Comparison of ENCODE assay signal across 18 mouse cellular contexts in genomic region chr17:7538402-7539087, GRCm38 (mm10).
DNase-seq lines count a peak whose midpoint lies in the region; ATAC-seq and TF ChIP-seq lines count a peak whose summit lies in the region.
"Had no signal": no experiment of that assay in that cellular context is flagged by ENCODE, and none has a peak within 500 bp of the region (broad histone marks: within the 10 kb centered on the region; RNA-seq: fewer than 3 reads in every experiment).

No protein-coding gene starts in this region.

- ATAC-seq in heart, embryonic 16.5 days (replicated peaks; ENCODE audit: extremely low read depth, insufficient read depth, low FRiP score): peak; percentile 61
- no peak for ATAC-seq in intestine, embryonic 15.5 days
- ATAC-seq: forebrain, embryonic 15.5 days; liver, postnatal 0 days; midbrain, embryonic 16.5 days had no signal

- intact Hi-C loops in heart, adult 2 months (cut with DNase I): no loop called here

- DNase-seq in heart, adult 2 months: no peak
- peak; percentile 20 for DNase-seq in kidney, postnatal 10 days
- no peak for DNase-seq in kidney, adult 8-10 months
- no peak for DNase-seq in gastrocnemius, postnatal 25 days
- DNase-seq: adrenal gland, postnatal 25 days; cerebellum, adult 18-20 months; cerebellum, postnatal 36 days; liver; liver, postnatal 0 days; thymus, adult 18-20 months had no signal

- H3K27me3 ChIP-seq in heart, embryonic 16.5 days (ENCODE audit: control insufficient read depth, insufficient read depth, low read length): no peaks in the 10 kb centered on the region
- H3K27me3 ChIP-seq in heart, adult 2 months (ENCODE audit: control insufficient read depth, insufficient read depth, low read length): no peaks in the 10 kb centered on the region
- no peaks in the 10 kb centered on the region for H3K27me3 ChIP-seq in ES-Bruce4 (ENCODE audit: control insufficient read depth, insufficient read depth, low read length, poor library complexity, severe bottlenecking)
- H3K27me3 ChIP-seq in intestine, embryonic 15.5 days (replicated peaks): no peaks in the 10 kb centered on the region
- H3K27me3 ChIP-seq: forebrain, embryonic 15.5 days; hindbrain, embryonic 15.5 days; megakaryocyte, embryonic 14.5 days had no signal

- TF ChIP-seq POLR2A in heart, adult 2 months (IDR thresholded peaks at IDR 0.05; ENCODE audit: insufficient read depth, low read depth, low read length): no peak
- TF ChIP-seq POLR2A in ES-Bruce4 (IDR thresholded peaks at IDR 0.05; ENCODE audit: insufficient read depth, low read length): no peak

- TF ChIP-seq EP300 in heart, adult 2 months (IDR thresholded peaks at IDR 0.05; ENCODE audit: insufficient read depth, low read depth, low read length): no peak
- TF ChIP-seq EP300 in ES-Bruce4 (IDR thresholded peaks at IDR 0.05; ENCODE audit: insufficient read depth, low read depth, low read length): no peak

- no peak overlapping the region for H3K9ac ChIP-seq in heart, embryonic 16.5 days (ENCODE audit: low read length)
- no peak overlapping the region for H3K9ac ChIP-seq in heart, adult 2 months (ENCODE audit: low read depth, low read length)
- H3K9ac ChIP-seq in ES-Bruce4 (ENCODE audit: low read depth, poor library complexity, severe bottlenecking): no peak overlapping the region
- no peak overlapping the region for H3K9ac ChIP-seq in intestine, embryonic 15.5 days
- H3K9ac ChIP-seq: forebrain, embryonic 15.5 days; hindbrain, embryonic 15.5 days; liver, postnatal 0 days had no signal

- TF ChIP-seq CTCF in heart, adult 2 months (IDR thresholded peaks at IDR 0.05): no peak
- TF ChIP-seq CTCF in ES-Bruce4 (IDR thresholded peaks at IDR 0.05; ENCODE audit: low read depth, low read length): no peak

- 45% methylated on average over 4 of the region's 4 CpGs for WGBS in heart, embryonic 16.5 days
- 31% methylated on average over 4 of the region's 4 CpGs for WGBS in heart, adult 2 months
- 59% methylated on average over 4 of the region's 4 CpGs for WGBS in intestine, embryonic 15.5 days

- H3K4me2 ChIP-seq in heart, embryonic 16.5 days (ENCODE audit: low read depth, low read length): no peak overlapping the region
- no peak overlapping the region for H3K4me2 ChIP-seq in intestine, embryonic 15.5 days (replicated peaks)
- H3K4me2 ChIP-seq: forebrain, embryonic 15.5 days; hindbrain, embryonic 15.5 days had no signal

- peaks cover 12% of the 10 kb centered on the region for H3K9me3 ChIP-seq in heart, embryonic 16.5 days (replicated peaks; ENCODE audit: control insufficient read depth, low read length)
- H3K9me3 ChIP-seq in ES-Bruce4 (replicated peaks; ENCODE audit: control insufficient read depth, insufficient read depth, low read length, poor library complexity, severe bottlenecking): peaks cover 5% of the 10 kb centered on the region
- no peaks in the 10 kb centered on the region for H3K9me3 ChIP-seq in intestine, embryonic 15.5 days
- H3K9me3 ChIP-seq: forebrain, embryonic 15.5 days; hindbrain, embryonic 15.5 days had no signal

- H3K79me2 ChIP-seq in heart, adult 2 months (replicated peaks; ENCODE audit: control insufficient read depth, insufficient read depth, low read length): no peaks in the 10 kb centered on the region

- no peaks in the 10 kb centered on the region for H3K4me1 ChIP-seq in heart, embryonic 16.5 days (ENCODE audit: control insufficient read depth, insufficient read depth, low read length)
- H3K4me1 ChIP-seq in heart, adult 2 months (ENCODE audit: control insufficient read depth, insufficient read depth, low read length): peaks cover 2% of the 10 kb centered on the region
- H3K4me1 ChIP-seq in ES-Bruce4 (ENCODE audit: control insufficient read depth, insufficient read depth, low read length): peaks cover 5% of the 10 kb centered on the region
- H3K4me1 ChIP-seq in intestine, embryonic 15.5 days (replicated peaks): no peaks in the 10 kb centered on the region
- H3K4me1 ChIP-seq: forebrain, embryonic 15.5 days; hindbrain, embryonic 15.5 days; megakaryocyte, embryonic 14.5 days had no signal

- H3K36me3 ChIP-seq in heart, embryonic 16.5 days (ENCODE audit: control insufficient read depth, insufficient read depth): no peaks in the 10 kb centered on the region
- H3K36me3 ChIP-seq in heart, adult 2 months (ENCODE audit: control insufficient read depth, insufficient read depth, low read length): no peaks in the 10 kb centered on the region
- H3K36me3 ChIP-seq in ES-Bruce4 (ENCODE audit: control insufficient read depth, insufficient read depth, low read length, poor library complexity, severe bottlenecking): no peaks in the 10 kb centered on the region
- no peaks in the 10 kb centered on the region for H3K36me3 ChIP-seq in intestine, embryonic 15.5 days
- H3K36me3 ChIP-seq: forebrain, embryonic 15.5 days; hindbrain, embryonic 15.5 days had no signal

- H3K4me3 ChIP-seq in heart, embryonic 16.5 days (ENCODE audit: low read length): no peak overlapping the region
- H3K4me3 ChIP-seq in heart, adult 2 months: no peak overlapping the region
- no peak overlapping the region for H3K4me3 ChIP-seq in ES-Bruce4 (ENCODE audit: low read depth, low read length)
- no peak overlapping the region for H3K4me3 ChIP-seq in intestine, embryonic 15.5 days (replicated peaks)
- H3K4me3 ChIP-seq: erythroblast, embryonic 14.5 days; forebrain, embryonic 15.5 days; hindbrain, embryonic 15.5 days; megakaryocyte, embryonic 14.5 days had no signal

- H3K27ac ChIP-seq in heart, embryonic 16.5 days (ENCODE audit: low read length): peak overlapping the region; percentile 68
- H3K27ac ChIP-seq in heart, adult 2 months: no peak overlapping the region
- H3K27ac ChIP-seq in ES-Bruce4 (ENCODE audit: insufficient read depth, low read length): 0 out of 2 replicates have a peak overlapping the region, but pooled peaks have one; percentile 40
- peak overlapping the region; percentile 36; the same call in 1 of the 2 replicates for H3K27ac ChIP-seq in intestine, embryonic 15.5 days
- H3K27ac ChIP-seq: forebrain, embryonic 15.5 days; hindbrain, embryonic 15.5 days had no signal
